In genomic region chr1:174788617-174789016, GRCm38 (mm10) we compare ENCODE assay signal across 16 mouse cellular contexts.
"Had no signal": no experiment of that assay in that cellular context is flagged by ENCODE, and none has a peak within 500 bp of the region (broad histone marks: within the 10 kb centered on the region; RNA-seq: fewer than 3 reads in every experiment).

No protein-coding gene starts in this region.

- H3K27ac ChIP-seq: neural tube, embryonic 13.5 days; neural tube, embryonic 15.5 days; stomach, embryonic 15.5 days; stomach, postnatal 0 days had no signal

- H3K27me3 ChIP-seq: neural tube, embryonic 13.5 days; neural tube, embryonic 15.5 days; stomach, embryonic 15.5 days had no signal

- H3K9ac ChIP-seq: neural tube, embryonic 13.5 days; neural tube, embryonic 15.5 days; stomach, embryonic 15.5 days had no signal

- H3K9me3 ChIP-seq: neural tube, embryonic 13.5 days; neural tube, embryonic 15.5 days; stomach, embryonic 15.5 days had no signal

- H3K36me3 ChIP-seq: neural tube, embryonic 15.5 days; stomach, embryonic 15.5 days had no signal

- H3K4me2 ChIP-seq: neural tube, embryonic 13.5 days; neural tube, embryonic 15.5 days; stomach, embryonic 15.5 days had no signal

- H3K4me1 ChIP-seq: neural tube, embryonic 13.5 days; neural tube, embryonic 15.5 days; stomach, embryonic 15.5 days had no signal

- H3K4me3 ChIP-seq: neural tube, embryonic 13.5 days; neural tube, embryonic 15.5 days; stomach, embryonic 15.5 days had no signal

- DNase-seq: retina, postnatal 1 day; right cerebral cortex, adult 18-20 months; right cerebral cortex, postnatal 14 days; right cerebral cortex, postnatal 25 days; right cerebral cortex, postnatal 4 days; spleen, adult 18-20 months; thymus, adult 18-20 months; thymus, adult 2 months; thymus, postnatal 14 days; thymus, postnatal 25 days; thymus, postnatal 36 days; thymus, postnatal 4 days had no signal
